Mouse (Mus musculus): ENCODE data around the gene Ankle1.
"Not testable (repeated sequence)": the region's sequence is repeated elsewhere in the genome, so short reads cannot be mapped to it uniquely, and the experiment has no call there.

The Ankle1 gene

GRCm38 (mm10) chr8:71408231-71408630, 2.4 kb downstream of the Ankle1 start:
- DNase-seq = no peak

GRCm38 (mm10) chr8:71411535-71412273, 5.9 kb downstream of the Ankle1 start:
- no peak for DNase-seq

GRCm38 (mm10) chr8:71422121-71422520, 16.3 kb downstream of the Ankle1 start:
- no peak for DNase-seq

- DNase-seq = not testable (repeated sequence)
Measured at GRCm38 (mm10) chr8:71432935-71433334, 27.1 kb downstream of the Ankle1 start.

- no peak for DNase-seq
Measured at GRCm38 (mm10) chr8:71437041-71437440, 31.2 kb downstream of the Ankle1 start.

- DNase-seq = peak; percentile 27
Measured at GRCm38 (mm10) chr8:71441404-71441803, 35.6 kb downstream of the Ankle1 start.

GRCm38 (mm10) chr8:71445096-71445495, 39.3 kb downstream of the Ankle1 start:
- no peak for DNase-seq

GRCm38 (mm10) chr8:71451337-71451736, 45.5 kb downstream of the Ankle1 start:
- DNase-seq = no peak

- no peak for DNase-seq
Measured at GRCm38 (mm10) chr8:71451777-71452176, 46.0 kb downstream of the Ankle1 start.

- DNase-seq = no peak
Measured at GRCm38 (mm10) chr8:71452669-71453068, 46.9 kb downstream of the Ankle1 start.

- no peak for DNase-seq
Measured at GRCm38 (mm10) chr8:71454668-71455067, 48.9 kb downstream of the Ankle1 start.

GRCm38 (mm10) chr8:71456906-71457305, 51.1 kb downstream of the Ankle1 start:
- no peak for DNase-seq

- no peak for DNase-seq
Measured at GRCm38 (mm10) chr8:71457659-71458270, 52.0 kb downstream of the Ankle1 start.

Data from kidney, adult 8-10 months (tissue).